Mouse (Mus musculus) kidney, adult 2 months (tissue): Measurements from ENCODE around the gene Syt12.

Experiments used
- CTCF ChIP-seq: fragments of 200-500 bp; conservative IDR thresholded peaks from 2 replicates; pipeline ENCODE4 v1.5.1; 2011; ENCODE audit warnings: low read depth, mild to moderate bottlenecking, control low read depth, low read length, moderate library complexity, mixed read lengths; ENCODE audit not compliant: insufficient read depth, insufficient read length
- POLR2A ChIP-seq: fragments of 200-500 bp; IDR thresholded peaks from one replicate; pipeline ENCODE4 v1.6.1; 2011; ENCODE audit warnings: low read depth, low read length, control low read depth

DNA sequence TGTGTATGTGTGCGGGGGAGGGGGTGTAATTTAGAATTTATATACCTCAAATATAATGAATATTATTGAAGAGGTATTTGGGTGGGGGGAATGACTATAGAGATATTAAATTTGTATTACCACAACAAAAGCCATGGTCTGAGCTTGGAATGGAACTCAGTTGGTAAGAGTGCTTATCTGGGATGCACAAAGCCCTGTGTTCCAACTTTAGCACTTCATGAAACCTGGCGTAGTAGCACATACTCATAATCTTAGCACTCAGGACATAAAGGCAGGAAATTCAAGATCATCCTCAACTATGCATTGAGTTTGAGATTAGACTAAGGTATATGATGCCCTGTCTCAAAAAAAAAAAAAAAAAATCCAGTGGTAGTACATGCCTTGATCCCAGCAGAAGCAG is 72.4 kb downstream of the Syt12 start:
- no peak for TF ChIP-seq POLR2A
- TF ChIP-seq CTCF = no peak
